Mouse (Mus musculus): ENCODE measurements at regions not wholly inside any gene's neighbourhood (a gene's known extent, or its start where the extent isn't known, plus 50 kb on each side); places are given as distances from the start of the nearest gene placed in this dataset.

GRCm38 (mm10) chr12:39604723-39605122 is 433.1 kb downstream of the Arl4a start:
- TF ChIP-seq CTCF (IDR thresholded peaks at IDR 0.05; ENCODE audit: borderline replicate concordance, control insufficient read depth, extremely low read depth, insufficient read depth, low read length, poor library complexity): no peak
- TF ChIP-seq POLR2A (IDR thresholded peaks at IDR 0.05; ENCODE audit: control insufficient read depth, extremely low read depth, insufficient read depth, low read length, poor library complexity): no peak

Data from thymus, adult 2 months (tissue).